Mouse (Mus musculus) liver, adult 2 months (tissue): ENCODE data around the gene Phc2.

Source experiments
- CTCF ChIP-seq: fragments of 200-500 bp; IDR thresholded peaks from 2 replicates; pipeline ENCODE4 v1.5.1; 2011; ENCODE audit warnings: low read depth, low read length, control low read depth
- POLR2A ChIP-seq: fragments of 200-500 bp; IDR thresholded peaks from 2 replicates; pipeline ENCODE4 v1.6.1; 2011; ENCODE audit warnings: low read length, control low read depth; ENCODE audit not compliant: insufficient read depth; ENCODE audit errors: extremely low read depth

DNA sequence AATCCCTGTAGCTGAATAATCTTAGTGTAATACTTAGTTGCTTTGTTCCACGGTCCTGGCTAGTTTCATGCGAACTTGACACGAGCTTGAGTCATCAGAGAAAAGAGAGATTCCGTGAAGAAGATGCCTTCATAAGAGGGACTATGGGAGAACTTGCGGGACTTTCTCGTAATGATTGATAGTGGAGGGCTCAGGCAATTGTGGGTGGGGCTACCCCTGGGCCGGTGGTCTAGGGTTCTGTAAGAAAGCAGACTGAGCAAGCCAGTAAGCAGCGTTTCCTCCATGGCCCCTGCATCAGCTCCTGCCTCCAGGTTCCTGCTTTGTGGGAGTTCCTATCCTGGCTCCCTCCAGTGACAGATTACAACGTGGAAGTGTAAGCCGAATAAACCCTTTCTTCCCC is 43.8 kb upstream of the Phc2 start:
- TF ChIP-seq CTCF (no peak), POLR2A (no peak)
